In genomic region chr11:43681472-43682414, GRCm38 (mm10) we compare ENCODE assay signal across 7 mouse cellular contexts. TPM values are rescaled to one million over a fixed set of nuclear protein-coding genes. Genes with fewer than 3 reads are reported as not detected.
DNase-seq lines count a peak whose midpoint lies in the region; ATAC-seq lines count a peak whose summit lies in the region.

Pwwp2a (plus strand) TSS chr11:43681998.

- peak; percentile 99 for ATAC-seq in intestine, embryonic 15.5 days

- intact Hi-C loops in gastrocnemius, postnatal 36 days (cut with DNase I) = loop anchor here (5.0 kb wide), 1 partner anchor 66 kb away; the partner anchor contains the start of gene Ttc1
- intact Hi-C loops in left cerebral cortex, postnatal 25 days (cut with DNase I) = loop anchor here (1.0 to 5.0 kb wide), 3 partner anchors 54 to 187 kb away; no protein-coding TSS in a partner anchor

- H3K9me3 ChIP-seq in intestine, embryonic 15.5 days = no peaks in the 10 kb centered on the region
- H3K9me3 ChIP-seq in midbrain, embryonic 10.5 days (replicated peaks) = no peaks in the 10 kb centered on the region

- H3K36me3 ChIP-seq in intestine, embryonic 15.5 days = no peaks in the 10 kb centered on the region
- peaks cover 31% of the 10 kb centered on the region for H3K36me3 ChIP-seq in midbrain, embryonic 10.5 days

- H3K27ac ChIP-seq in intestine, embryonic 15.5 days = peak within 1 kb of the TSS; percentile 91
- H3K27ac ChIP-seq in midbrain, embryonic 10.5 days (replicated peaks) = peak within 1 kb of the TSS; percentile 99

- peak within 1 kb of the TSS; percentile 92 for H3K4me3 ChIP-seq in intestine, embryonic 15.5 days (replicated peaks)
- H3K4me3 ChIP-seq in midbrain, embryonic 10.5 days = peak within 1 kb of the TSS; percentile 94

- peaks cover 6% of the 10 kb centered on the region; the same call in 1 of the 2 replicates for H3K4me1 ChIP-seq in intestine, embryonic 15.5 days (replicated peaks)
- peaks cover 29% of the 10 kb centered on the region for H3K4me1 ChIP-seq in midbrain, embryonic 10.5 days

- H3K27me3 ChIP-seq in intestine, embryonic 15.5 days (replicated peaks) = no peaks in the 10 kb centered on the region
- no peaks in the 10 kb centered on the region for H3K27me3 ChIP-seq in midbrain, embryonic 10.5 days (ENCODE audit: low read depth, poor library complexity, severe bottlenecking)

- H3K9ac ChIP-seq in intestine, embryonic 15.5 days = peak within 1 kb of the TSS; percentile 88

- peak; percentile 99 for DNase-seq in adrenal gland, adult 2 months
- peak; percentile 99 for DNase-seq in embryo, embryonic 11.5 days (ENCODE audit: low read depth, low spot score)
- peak; percentile 98 to 99 for DNase-seq in gastrocnemius, postnatal 36 days
- DNase-seq in left cerebral cortex, postnatal 25 days (ENCODE audit: low spot score in 2 of 2) = peak; percentile 97 to 99
- DNase-seq in midbrain, embryonic 10.5 days (ENCODE audit: low spot score) = peak; percentile 99
- DNase-seq in right cerebral cortex, postnatal 4 days = peak; percentile 100

- peak within 1 kb of the TSS; percentile 70 for H3K4me2 ChIP-seq in intestine, embryonic 15.5 days (replicated peaks)

- under 1% methylated on average over 68 of the region's 87 CpGs for WGBS in intestine, embryonic 15.5 days
- WGBS in midbrain, embryonic 10.5 days = under 1% methylated on average over 70 of the region's 87 CpGs

RNA-seq across cellular contexts. Expression of gene Pwwp2a, which starts in this region (rescaled TPM):
- 10 to 100 TPM; 29.4 to 30.9 TPM for total RNA-seq in adrenal gland, adult 2 months (2021)
- 7.8 and 12.8 TPM in 2 replicates for polyA plus RNA-seq in adrenal gland, adult 2 months (2012; rRNA removed)
- 10 to 100 TPM; 11.9 to 13.3 TPM for total RNA-seq in gastrocnemius, postnatal 36 days (2021)
- 20.2 and 22.0 TPM in 2 replicates for polyA plus RNA-seq in intestine, embryonic 15.5 days (2015; fragmentation: Nextera tagmentation; extraction: Ambion mirVana)
- 10 to 100 TPM; 53.8 to 61.9 TPM for total RNA-seq in left cerebral cortex, postnatal 25 days (2021)
- polyA plus RNA-seq in midbrain, embryonic 10.5 days (2016; fragmentation: Nextera tagmentation; extraction: Ambion mirVana) = 28.9 and 31.0 TPM in 2 replicates

Comparison
In these comparisons a context has a peak if more than half of its experiments do, and no peak if none do; other contexts are left out.
1. Peak in every context shown above with its lines: DNase-seq, ATAC-seq, H3K4me3 ChIP-seq and H3K27ac ChIP-seq.